Mouse (Mus musculus) urinary bladder, postnatal 36 days (tissue): ENCODE measurements around the gene Prss53.
"Not testable (repeated sequence)": the region's sequence is repeated elsewhere in the genome, so short reads cannot be mapped to it uniquely, and the experiment has no call there.

ENCODE experiments used
- DNase-seq, 2 experiments: peaks; one replicate each; pipeline ENCODE4 v3.0.0; 2022; ENCODE audit warnings: low spot score in 2 of 2, mixed read lengths in 1 of 2

Prss53 gene

DNA sequence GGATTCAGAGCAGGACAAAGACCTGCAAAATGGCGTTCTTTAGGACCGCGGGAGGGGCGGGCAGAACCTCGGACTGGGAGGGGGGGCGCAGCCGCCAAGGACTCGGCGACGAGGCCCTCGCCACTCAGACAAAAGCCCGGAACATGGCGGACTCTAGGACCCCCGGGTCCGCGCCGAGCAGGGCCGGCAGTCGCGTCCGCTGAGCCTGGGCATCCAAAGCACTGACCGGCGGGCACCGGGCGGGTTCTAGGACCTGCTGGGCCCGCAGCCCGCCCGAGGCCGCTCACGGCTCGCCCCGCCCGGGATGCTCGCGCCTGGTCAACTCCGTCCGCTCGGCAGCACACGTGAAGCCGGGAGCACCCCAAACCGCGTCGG is 15.2 kb downstream of the Prss53 start:
- DNase-seq = peak; percentile 85 to 89

GRCm38 (mm10) chr7:127874812-127875626 is 15.8 kb downstream of the Prss53 start:
- no peak for DNase-seq

DNA sequence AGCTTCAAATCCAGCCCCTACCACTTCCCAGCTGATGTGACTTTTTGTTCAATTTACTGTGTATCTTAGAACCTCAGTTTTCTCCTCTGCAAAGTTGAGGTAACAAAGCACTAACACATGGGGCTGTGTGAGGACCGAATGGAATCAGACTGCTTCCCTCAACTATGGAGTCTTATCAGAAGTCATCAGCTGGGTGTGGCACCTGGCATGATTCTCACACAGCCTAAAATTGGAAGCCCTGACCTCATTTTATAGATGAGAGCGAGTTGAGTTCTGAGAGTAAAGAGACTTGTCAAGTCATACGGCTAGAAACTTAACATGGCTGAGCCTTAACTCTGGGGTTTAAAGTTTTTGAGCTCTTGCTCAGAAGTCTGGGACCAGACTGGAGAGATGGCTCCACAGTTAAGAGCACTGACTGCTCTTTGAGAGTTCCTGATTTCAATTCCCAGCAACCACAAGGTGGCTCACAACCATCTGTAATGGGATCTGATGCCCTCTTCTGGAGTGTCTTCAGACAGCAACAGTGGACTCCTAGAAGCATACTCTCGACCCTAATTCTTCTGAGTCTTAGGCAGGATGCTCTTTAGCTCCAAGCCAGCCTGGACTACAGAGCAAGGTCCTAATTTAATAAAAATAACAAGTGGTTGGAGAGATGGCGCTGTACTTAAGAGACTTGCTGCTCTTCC is 20.5 kb downstream of the Prss53 start:
- DNase-seq = no peak

DNA sequence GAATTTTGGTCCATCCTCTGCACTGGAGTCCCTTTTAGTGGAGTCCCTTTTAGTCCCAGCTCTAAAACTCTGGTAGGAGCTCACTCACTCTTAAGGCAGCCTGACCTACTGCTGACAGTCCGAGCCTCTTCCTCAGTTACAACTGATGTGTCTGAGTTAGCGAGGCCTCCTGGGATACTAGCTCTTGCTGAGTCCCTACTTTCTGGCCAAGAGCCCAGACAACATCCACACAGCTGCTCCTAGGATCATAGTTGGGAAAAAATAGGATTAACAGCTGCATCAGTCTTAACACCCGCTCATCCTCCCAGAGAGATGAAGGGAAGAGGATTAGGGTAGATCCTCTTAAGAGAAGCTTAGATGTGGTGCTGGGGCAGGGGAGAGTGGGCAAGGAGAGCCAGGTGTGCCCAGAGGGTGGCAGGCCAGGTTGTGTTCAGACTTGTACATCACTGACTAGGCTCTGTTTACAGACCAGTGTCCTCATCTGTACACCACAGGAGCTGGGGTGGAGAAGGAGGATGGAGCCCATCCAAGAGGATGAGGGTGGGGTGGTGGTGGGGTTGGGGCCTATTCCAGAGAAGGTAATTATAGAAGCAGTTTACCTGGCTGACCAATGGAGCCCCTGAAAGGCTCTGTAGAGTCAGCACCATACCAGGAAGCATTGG is 21.5 kb downstream of the Prss53 start:
- no peak for DNase-seq

DNA sequence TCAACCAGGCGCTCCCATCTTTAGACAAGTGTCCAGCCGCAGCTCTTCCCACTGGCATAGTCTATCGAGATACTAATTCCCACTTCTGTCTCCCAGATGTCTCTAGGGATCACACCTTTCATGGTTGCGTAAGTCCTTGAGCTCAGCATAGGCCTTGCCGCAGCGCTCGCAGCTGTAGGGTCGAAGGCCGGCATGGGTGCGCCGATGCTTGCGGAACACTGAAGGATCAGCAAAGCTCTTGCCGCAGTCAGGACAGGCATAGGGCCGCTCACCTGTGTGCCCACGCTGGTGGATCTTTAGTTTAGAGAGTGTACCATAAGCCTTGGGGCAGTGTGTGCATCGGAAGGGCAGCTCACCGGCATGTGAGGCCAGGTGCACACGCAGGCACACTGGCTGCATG is 23.1 kb downstream of the Prss53 start:
- DNase-seq = no peak

GRCm38 (mm10) chr7:127866434-127866833 is 24.3 kb downstream of the Prss53 start:
- DNase-seq = no peak

DNA sequence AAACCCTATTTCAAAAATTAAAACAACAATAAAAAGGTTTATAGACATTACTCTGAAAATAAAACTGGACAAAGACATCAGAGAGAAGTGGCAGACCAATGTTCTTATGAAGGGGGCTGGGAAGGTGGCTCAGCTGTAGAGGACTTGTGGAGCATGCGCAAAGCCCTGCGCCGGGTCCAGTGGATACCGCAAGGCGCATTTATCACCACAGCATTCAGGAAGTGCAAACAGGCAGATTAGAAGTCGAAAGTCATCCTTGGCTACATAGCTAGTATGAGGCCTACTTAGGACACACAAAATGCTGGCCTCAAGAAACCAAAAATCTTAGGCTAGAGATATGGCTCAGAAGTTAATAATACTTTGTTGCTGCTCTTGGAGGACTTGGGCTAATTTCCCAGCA is 32.5 kb downstream of the Prss53 start:
- DNase-seq = no peak

DNA sequence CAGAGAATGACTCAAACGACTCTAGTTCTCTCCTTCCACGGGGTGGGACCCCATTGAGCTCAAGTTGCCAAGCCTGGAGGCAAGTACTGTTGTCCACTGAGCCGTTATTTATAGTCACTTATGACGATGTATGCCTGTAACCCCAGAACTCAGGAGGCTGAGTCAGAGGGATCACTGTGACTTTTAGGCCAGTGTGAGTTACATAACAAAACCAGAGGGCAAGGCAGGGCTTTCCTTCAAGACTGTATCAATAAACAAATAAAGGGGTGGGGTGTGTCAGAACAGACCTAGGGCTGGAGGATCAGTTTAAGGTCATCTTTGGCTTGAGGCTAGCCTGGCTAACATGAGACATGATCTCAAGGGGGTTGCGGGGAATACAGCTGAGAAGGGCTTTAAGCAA is 39.9 kb downstream of the Prss53 start:
- DNase-seq = peak; percentile 20 to 25

DNA sequence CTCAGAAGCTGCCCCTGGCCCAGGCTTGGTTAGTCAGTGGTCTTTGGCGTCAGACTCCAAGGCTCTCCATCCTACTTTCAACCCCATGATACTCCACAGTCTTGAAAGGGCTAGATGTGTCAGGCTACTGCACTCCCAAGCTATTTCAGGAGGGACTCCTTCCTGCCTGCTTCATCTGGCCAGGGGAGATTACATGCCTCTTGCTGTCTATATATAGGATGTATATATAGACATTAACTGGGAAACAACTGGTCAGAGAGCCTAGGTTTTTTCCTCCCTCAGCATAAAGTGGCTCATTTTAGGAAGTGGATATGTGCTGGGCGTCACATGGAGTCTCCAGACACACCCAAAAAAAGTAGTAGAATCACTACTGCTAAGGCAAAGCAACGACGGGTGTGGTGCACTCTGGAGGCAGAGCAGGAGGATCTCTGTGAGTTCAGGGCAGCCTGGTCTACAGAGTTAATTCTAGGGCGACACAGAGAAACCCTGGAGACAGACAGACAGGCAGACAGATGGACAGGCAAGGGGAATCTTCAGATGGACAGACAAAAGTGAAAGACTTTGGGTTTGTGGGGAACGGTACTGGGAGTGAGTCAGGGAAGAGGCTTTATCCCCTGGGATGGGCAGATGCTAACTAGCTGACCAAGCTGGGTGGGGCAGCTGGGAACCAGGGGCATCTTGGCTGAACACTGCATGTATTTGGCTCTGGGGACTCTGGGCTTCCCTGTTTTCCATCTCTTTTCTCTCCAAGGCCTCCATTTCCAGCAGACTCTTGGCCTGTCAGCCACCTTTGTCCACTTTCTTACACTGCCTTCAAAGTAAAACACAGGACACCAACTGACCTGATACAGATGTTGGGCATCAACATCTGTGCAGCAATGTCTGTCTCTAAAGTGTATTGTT is 40.5 kb downstream of the Prss53 start:
- DNase-seq = peak in 1 of 2 experiments; percentile 12

- peak; percentile 80 to 84 for DNase-seq
These were observed 48.6 kb downstream of the Prss53 start for GRCm38 (mm10) chr7:127842001-127842718.

- peak; percentile 86 to 93 for DNase-seq
These were observed 49.3 kb downstream of the Prss53 start for GRCm38 (mm10) chr7:127841340-127842000.

GRCm38 (mm10) chr7:127840886-127841285 is 49.9 kb downstream of the Prss53 start:
- peak; percentile 18 to 38 for DNase-seq

DNA sequence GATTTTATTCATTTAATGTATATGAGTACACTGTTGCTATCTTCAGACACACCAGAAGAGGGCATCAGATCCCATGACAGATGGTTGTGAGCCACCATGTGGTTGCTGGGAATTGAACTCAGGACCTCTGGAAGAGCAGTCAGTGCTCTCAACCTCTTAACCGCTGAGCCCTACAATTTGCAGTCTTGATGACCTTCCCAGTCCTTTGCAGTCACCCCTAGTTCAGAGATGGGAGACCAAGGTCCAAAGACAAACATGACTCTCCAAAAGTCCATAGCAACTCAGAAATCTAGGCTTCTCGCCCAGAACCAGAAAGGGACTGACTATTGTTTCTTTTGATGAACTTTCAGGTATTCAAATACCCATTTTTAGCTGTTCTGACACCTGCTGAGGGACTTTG is 50.7 kb downstream of the Prss53 start:
- not testable (repeated sequence) for DNase-seq

DNA sequence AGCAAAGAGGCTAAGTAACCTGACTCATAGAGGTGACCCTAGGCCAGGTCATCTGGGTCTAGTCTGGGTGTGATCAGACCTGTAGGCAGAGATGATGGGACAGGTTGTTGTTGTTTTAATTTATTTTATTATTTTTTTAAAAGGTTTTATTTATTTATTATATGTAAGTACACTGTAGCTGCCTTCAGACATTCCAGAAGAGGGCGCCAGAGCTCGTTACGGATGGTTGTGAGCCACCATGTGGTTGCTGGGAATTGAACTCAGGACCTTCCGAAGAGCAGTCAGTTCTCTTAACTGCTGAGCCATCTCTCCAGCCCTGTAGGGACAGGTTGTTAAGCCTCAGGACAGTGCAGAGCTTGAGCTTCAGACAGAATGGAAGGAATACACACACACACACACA is 52.9 kb downstream of the Prss53 start:
- DNase-seq = not testable (repeated sequence)

GRCm38 (mm10) chr7:127837473-127837872 is 53.3 kb downstream of the Prss53 start:
- no peak for DNase-seq
